Mouse (Mus musculus): Measurements from ENCODE around the gene Tnfsf13. TPM values are rescaled to one million over a fixed set of nuclear protein-coding genes. Genes with fewer than 3 reads are reported as not detected.
"Not testable (repeated sequence)": the region's sequence is repeated elsewhere in the genome, so short reads cannot be mapped to it uniquely, and the experiment has no call there.

Tnfsf13 gene
- polyA plus RNA-seq, 1 experiment from 2014 or later = 0.45 TPM

GRCm38 (mm10) chr11:69707873-69708381 is 22.3 kb upstream of the Tnfsf13 start:
- no peaks in the 10 kb centered on the region for H3K9me3 ChIP-seq (replicated peaks; ENCODE audit: control insufficient read depth, low read length)
- no peak overlapping the region for H3K4me3 ChIP-seq (ENCODE audit: low read length)
- no peaks in the 10 kb centered on the region for H3K27me3 ChIP-seq (ENCODE audit: control insufficient read depth, insufficient read depth, low read length)
- H3K4me1 ChIP-seq (ENCODE audit: control insufficient read depth, insufficient read depth, low read length) = no peaks in the 10 kb centered on the region
- H3K36me3 ChIP-seq (ENCODE audit: control insufficient read depth, insufficient read depth) = no peaks in the 10 kb centered on the region
- ATAC-seq (replicated peaks; ENCODE audit: extremely low read depth, insufficient read depth, low FRiP score) = no peak
- no peak overlapping the region for H3K9ac ChIP-seq (ENCODE audit: low read length)
- no peak overlapping the region for H3K4me2 ChIP-seq (ENCODE audit: low read depth, low read length)
- WGBS = 87% methylated on average over 4 of the region's 4 CpGs
- H3K27ac ChIP-seq (ENCODE audit: low read length) = no peak overlapping the region

- Histone ChIP-seq H3K4me2 (ENCODE audit: low read depth, low read length) (no peak overlapping the region), H3K9ac (ENCODE audit: low read length) (no peak overlapping the region), H3K36me3 (ENCODE audit: control insufficient read depth, insufficient read depth) (no peaks in the 10 kb centered on the region), H3K4me3 (ENCODE audit: low read length) (no peak overlapping the region), H3K27me3 (ENCODE audit: control insufficient read depth, insufficient read depth, low read length) (no peaks in the 10 kb centered on the region), H3K9me3 (replicated peaks; ENCODE audit: control insufficient read depth, low read length) (no peaks in the 10 kb centered on the region), H3K27ac (ENCODE audit: low read length) (no peak overlapping the region), H3K4me1 (ENCODE audit: control insufficient read depth, insufficient read depth, low read length) (no peaks in the 10 kb centered on the region)
- WGBS = 87% methylated on average over 4 of the region's 4 CpGs
- no peak for ATAC-seq (replicated peaks; ENCODE audit: extremely low read depth, insufficient read depth, low FRiP score)
Measured at GRCm38 (mm10) chr11:69707480-69707847, 21.9 kb upstream of the Tnfsf13 start.

DNA sequence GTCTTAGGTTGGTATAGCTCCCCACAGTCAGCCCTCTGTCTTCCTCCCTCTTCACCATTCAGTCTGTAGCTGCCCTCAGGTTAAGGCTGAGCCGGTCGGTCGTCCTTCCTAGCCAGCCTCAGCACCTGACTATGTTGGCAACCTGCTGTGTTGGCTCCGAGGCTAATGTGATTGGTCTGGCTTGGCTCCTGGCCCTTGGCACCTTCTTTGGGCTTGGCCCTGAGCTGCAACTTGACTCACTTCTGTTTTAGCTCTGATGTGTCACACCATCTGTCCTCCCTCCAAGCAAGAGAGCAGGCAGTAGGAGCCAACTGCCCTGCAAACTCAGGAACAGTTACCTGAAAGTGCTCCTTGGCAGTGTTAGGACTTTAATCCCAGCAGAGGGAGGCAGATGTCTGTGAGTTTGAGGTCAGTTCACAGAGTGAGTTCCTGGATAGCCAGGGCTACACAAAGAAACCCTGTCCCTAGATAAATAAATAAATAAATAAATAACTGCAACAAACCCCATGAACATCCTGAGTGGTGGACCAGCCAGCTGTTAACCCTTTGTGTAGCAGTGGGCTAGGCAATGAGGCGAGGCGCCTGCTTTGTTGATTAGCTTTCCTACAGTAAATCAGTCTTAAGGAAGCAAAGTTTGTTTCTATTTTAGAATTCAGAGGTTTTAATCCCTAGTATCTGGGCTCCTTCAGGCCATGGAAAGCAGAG is 21.3 kb upstream of the Tnfsf13 start:
- 49% methylated on average over 6 of the region's 6 CpGs for WGBS
- H3K9ac ChIP-seq (ENCODE audit: low read length) = no peak overlapping the region
- H3K27me3 ChIP-seq (ENCODE audit: control insufficient read depth, insufficient read depth, low read length) = no peaks in the 10 kb centered on the region
- no peaks in the 10 kb centered on the region for H3K9me3 ChIP-seq (replicated peaks; ENCODE audit: control insufficient read depth, low read length)
- H3K27ac ChIP-seq (ENCODE audit: low read length) = no peak overlapping the region
- no peak overlapping the region for H3K4me2 ChIP-seq (ENCODE audit: low read depth, low read length)
- no peak for ATAC-seq (replicated peaks; ENCODE audit: extremely low read depth, insufficient read depth, low FRiP score)
- H3K36me3 ChIP-seq (ENCODE audit: control insufficient read depth, insufficient read depth) = no peaks in the 10 kb centered on the region
- no peaks in the 10 kb centered on the region for H3K4me1 ChIP-seq (ENCODE audit: control insufficient read depth, insufficient read depth, low read length)
- no peak overlapping the region for H3K4me3 ChIP-seq (ENCODE audit: low read length)

DNA sequence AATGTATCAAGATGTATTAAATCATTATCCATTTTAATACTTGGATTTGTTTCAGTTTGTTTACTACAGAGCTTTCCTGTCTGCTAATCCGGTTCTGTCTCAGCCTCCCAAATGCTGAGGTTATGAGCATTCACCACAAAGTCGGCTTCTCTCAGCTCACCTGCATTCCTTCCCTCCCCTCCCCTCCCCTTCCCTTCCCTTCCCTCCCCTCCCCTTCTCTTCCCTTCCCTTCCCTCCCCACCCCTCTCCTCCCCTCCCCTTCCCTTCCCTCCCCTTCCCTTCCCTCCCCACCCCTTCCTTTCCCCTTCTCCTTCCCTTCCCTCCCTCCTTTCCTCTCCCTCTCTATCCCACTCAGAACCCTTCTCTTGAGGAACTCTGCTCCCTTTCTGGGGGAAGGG is 19.0 kb upstream of the Tnfsf13 start:
- ATAC-seq (replicated peaks; ENCODE audit: extremely low read depth, insufficient read depth, low FRiP score) = no peak
- Histone ChIP-seq H3K4me3 (ENCODE audit: low read length) (no peak overlapping the region), H3K9ac (ENCODE audit: low read length) (no peak overlapping the region), H3K27ac (ENCODE audit: low read length) (no peak overlapping the region), H3K27me3 (ENCODE audit: control insufficient read depth, insufficient read depth, low read length) (no peaks in the 10 kb centered on the region), H3K9me3 (replicated peaks; ENCODE audit: control insufficient read depth, low read length) (no peaks in the 10 kb centered on the region), H3K4me2 (ENCODE audit: low read depth, low read length) (no peak overlapping the region), H3K36me3 (ENCODE audit: control insufficient read depth, insufficient read depth) (no peaks in the 10 kb centered on the region), H3K4me1 (ENCODE audit: control insufficient read depth, insufficient read depth, low read length) (0 out of 2 replicates have a peak, but pooled peaks cover 3% of the 10 kb centered on the region)
- 40% methylated on average over 2 of the region's 2 CpGs for WGBS

- no peak overlapping the region for H3K4me3 ChIP-seq (ENCODE audit: low read length)
- 0 out of 2 replicates have a peak, but pooled peaks cover 3% of the 10 kb centered on the region for H3K4me1 ChIP-seq (ENCODE audit: control insufficient read depth, insufficient read depth, low read length)
- no peak overlapping the region for H3K27ac ChIP-seq (ENCODE audit: low read length)
- WGBS = 59% methylated on average over 8 of the region's 8 CpGs
- H3K4me2 ChIP-seq (ENCODE audit: low read depth, low read length) = no peak overlapping the region
- ATAC-seq (replicated peaks; ENCODE audit: extremely low read depth, insufficient read depth, low FRiP score) = no peak
- H3K27me3 ChIP-seq (ENCODE audit: control insufficient read depth, insufficient read depth, low read length) = no peaks in the 10 kb centered on the region
- no peak overlapping the region for H3K9ac ChIP-seq (ENCODE audit: low read length)
- no peaks in the 10 kb centered on the region for H3K36me3 ChIP-seq (ENCODE audit: control insufficient read depth, insufficient read depth)
- H3K9me3 ChIP-seq (replicated peaks; ENCODE audit: control insufficient read depth, low read length) = no peaks in the 10 kb centered on the region
Measured at GRCm38 (mm10) chr11:69703814-69704612, 18.4 kb upstream of the Tnfsf13 start.

- not testable (repeated sequence) for H3K4me3 ChIP-seq (ENCODE audit: low read length); H3K4me1 ChIP-seq (ENCODE audit: control insufficient read depth, insufficient read depth, low read length); H3K27ac ChIP-seq (ENCODE audit: low read length); H3K36me3 ChIP-seq (ENCODE audit: control insufficient read depth, insufficient read depth); H3K4me2 ChIP-seq (ENCODE audit: low read depth, low read length); H3K9ac ChIP-seq (ENCODE audit: low read length); H3K9me3 ChIP-seq (replicated peaks; ENCODE audit: control insufficient read depth, low read length); ATAC-seq (replicated peaks; ENCODE audit: extremely low read depth, insufficient read depth, low FRiP score); H3K27me3 ChIP-seq (ENCODE audit: control insufficient read depth, insufficient read depth, low read length)
- WGBS = 70% methylated on average over 2 of the region's 3 CpGs
Measured at GRCm38 (mm10) chr11:69703381-69703780, 17.8 kb upstream of the Tnfsf13 start.

DNA sequence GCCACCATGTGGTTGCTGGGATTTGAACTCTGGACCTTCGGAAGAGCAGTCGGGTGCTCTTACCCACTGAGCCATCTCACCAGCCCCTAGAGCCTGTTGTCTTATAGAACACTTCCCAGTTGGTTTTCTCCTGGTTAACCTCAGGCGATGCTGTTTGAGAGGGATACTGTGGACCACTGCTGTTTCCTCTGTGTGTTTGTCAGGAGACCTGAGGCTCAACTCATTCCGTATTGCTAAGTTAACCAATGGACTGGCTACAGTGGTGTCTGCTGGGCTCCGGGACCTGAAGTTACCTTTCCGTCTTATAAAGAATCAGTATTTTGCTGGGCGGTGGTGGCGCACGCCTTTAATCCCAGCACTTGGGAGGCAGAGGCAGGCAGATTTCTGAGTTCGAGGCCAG is 17.3 kb upstream of the Tnfsf13 start:
- H3K27ac ChIP-seq (ENCODE audit: low read length); H3K9ac ChIP-seq (ENCODE audit: low read length); H3K4me3 ChIP-seq (ENCODE audit: low read length); H3K9me3 ChIP-seq (replicated peaks; ENCODE audit: control insufficient read depth, low read length); H3K4me1 ChIP-seq (ENCODE audit: control insufficient read depth, insufficient read depth, low read length); H3K36me3 ChIP-seq (ENCODE audit: control insufficient read depth, insufficient read depth); H3K4me2 ChIP-seq (ENCODE audit: low read depth, low read length); ATAC-seq (replicated peaks; ENCODE audit: extremely low read depth, insufficient read depth, low FRiP score); H3K27me3 ChIP-seq (ENCODE audit: control insufficient read depth, insufficient read depth, low read length): not testable (repeated sequence)
- 90% methylated on average over 10 of the region's 10 CpGs for WGBS

GRCm38 (mm10) chr11:69699595-69699994 is 14.0 kb upstream of the Tnfsf13 start:
- Histone ChIP-seq H3K9ac (ENCODE audit: low read length) (no peak overlapping the region), H3K27me3 (ENCODE audit: control insufficient read depth, insufficient read depth, low read length) (no peaks in the 10 kb centered on the region), H3K4me2 (ENCODE audit: low read depth, low read length) (no peak overlapping the region), H3K4me3 (ENCODE audit: low read length) (no peak overlapping the region), H3K4me1 (ENCODE audit: control insufficient read depth, insufficient read depth, low read length) (peaks cover 13% of the 10 kb centered on the region), H3K9me3 (replicated peaks; ENCODE audit: control insufficient read depth, low read length) (no peaks in the 10 kb centered on the region), H3K36me3 (ENCODE audit: control insufficient read depth, insufficient read depth) (no peaks in the 10 kb centered on the region), H3K27ac (ENCODE audit: low read length) (no peak overlapping the region)
- WGBS = 21% methylated on average over 1 of the region's 1 CpGs
- no peak for ATAC-seq (replicated peaks; ENCODE audit: extremely low read depth, insufficient read depth, low FRiP score)

DNA sequence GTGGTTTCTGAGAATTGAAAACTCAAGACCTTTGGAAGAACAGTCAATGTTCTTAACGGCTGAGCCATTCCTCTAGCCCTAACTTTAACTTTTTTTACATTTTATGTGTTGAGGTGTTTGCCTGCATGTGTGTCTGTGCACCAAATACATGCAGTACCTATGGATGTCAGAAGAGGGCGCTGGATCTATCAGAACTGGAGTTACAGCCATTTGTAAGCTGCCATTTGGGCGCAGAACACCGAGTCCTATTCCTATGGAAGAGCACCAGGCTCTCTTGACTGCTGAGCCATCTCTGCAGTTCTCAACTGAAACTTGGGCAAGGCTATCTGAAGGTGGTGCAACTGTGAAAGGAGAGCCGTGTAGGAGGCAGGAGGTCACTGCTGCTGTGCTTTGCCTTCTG is 13.0 kb upstream of the Tnfsf13 start:
- Histone ChIP-seq H3K4me1 (ENCODE audit: control insufficient read depth, insufficient read depth, low read length) (peaks cover 13% of the 10 kb centered on the region), H3K27ac (ENCODE audit: low read length) (no peak overlapping the region), H3K4me2 (ENCODE audit: low read depth, low read length) (no peak overlapping the region), H3K4me3 (ENCODE audit: low read length) (no peak overlapping the region), H3K27me3 (ENCODE audit: control insufficient read depth, insufficient read depth, low read length) (no peaks in the 10 kb centered on the region), H3K9ac (ENCODE audit: low read length) (no peak overlapping the region), H3K36me3 (ENCODE audit: control insufficient read depth, insufficient read depth) (no peaks in the 10 kb centered on the region), H3K9me3 (replicated peaks; ENCODE audit: control insufficient read depth, low read length) (no peaks in the 10 kb centered on the region)
- ATAC-seq (replicated peaks; ENCODE audit: extremely low read depth, insufficient read depth, low FRiP score) = no peak
- 65% methylated on average over 5 of the region's 5 CpGs for WGBS

Data from heart, embryonic 16.5 days (tissue).